Mouse (Mus musculus): ENCODE measurements at regions not wholly inside any gene's neighbourhood (a gene's known extent, or its start where the extent isn't known, plus 50 kb on each side); places are given as distances from the start of the nearest gene placed in this dataset.

DNA sequence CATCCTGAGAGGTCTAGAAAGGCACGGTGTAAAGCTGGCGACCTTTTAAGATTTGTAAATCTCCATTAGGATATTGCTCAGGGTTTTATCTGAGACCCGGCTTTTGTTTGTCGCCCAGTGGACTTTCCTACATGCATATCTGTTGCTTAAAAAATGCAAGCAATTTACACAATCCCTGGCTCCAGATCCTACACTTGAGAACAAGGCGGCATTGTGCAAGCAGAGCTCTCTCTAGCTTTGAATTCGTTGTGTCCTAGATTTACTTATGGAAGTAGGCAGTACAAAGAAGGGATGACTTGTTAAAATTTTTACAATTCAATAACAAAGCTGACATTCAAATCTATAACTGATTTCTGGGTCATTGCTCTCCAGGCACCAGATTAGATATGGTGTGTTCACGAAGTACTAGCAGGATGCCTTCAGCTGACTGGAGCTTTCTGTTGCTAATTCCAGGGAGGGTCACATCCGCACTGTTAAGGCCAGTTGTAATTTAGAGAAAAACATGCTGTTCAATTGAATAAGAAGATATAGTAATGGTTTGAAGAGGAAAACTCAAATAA is 62.2 kb upstream of the Teddm2 start:
- CTCF ChIA-PET, result no interaction called here

DNA sequence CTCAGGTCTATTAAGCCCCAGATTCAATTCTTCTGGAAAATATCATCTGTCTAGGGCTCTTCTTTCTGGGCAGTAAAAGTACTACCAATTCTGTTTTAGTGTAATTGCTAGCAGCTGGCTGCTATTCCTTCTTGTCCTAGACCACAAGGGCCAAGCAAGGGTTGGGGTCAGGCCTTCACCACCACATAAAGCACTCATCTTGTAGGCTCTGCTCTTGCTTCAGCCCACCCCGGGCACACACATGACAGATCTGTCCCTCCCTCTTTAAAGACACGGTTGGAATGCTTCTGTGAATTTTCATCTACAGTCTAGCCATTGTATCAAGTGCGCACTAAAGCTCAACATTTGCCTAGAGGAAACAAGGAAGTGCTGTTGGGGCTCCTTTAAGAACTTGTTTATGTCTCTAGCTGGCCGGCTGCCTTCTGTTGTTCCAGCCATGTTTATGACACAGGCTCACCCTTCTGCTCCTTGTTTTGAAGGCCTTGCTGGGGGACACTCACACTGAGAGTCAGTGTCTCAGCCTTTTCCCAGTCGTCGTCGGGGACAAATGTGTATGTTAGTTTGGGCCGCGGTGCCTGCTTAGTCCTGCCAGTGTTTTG is 63.8 kb upstream of the Teddm2 start:
- CTCF ChIA-PET, result no interaction called here

DNA sequence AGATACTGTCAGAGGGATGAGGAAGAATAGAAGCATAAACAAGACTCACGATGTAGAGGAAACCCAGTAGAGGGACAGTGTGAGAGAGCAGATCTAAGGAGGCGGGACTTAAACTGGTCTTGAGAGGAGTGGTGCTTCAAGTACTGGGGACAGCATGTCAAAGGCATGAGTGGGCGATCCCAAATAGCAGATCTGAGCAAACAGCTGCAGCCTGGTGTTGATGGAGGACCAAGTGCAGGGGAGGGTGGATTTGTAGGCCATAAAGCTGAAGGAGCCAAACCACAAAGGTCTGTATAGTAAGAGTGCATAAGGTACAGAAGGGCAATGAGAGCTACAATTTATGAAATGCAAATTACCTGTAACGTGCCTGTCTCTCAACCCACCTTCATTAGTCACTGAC is 69.4 kb upstream of the Teddm2 start:
- CTCF ChIA-PET, result no interaction called here

DNA sequence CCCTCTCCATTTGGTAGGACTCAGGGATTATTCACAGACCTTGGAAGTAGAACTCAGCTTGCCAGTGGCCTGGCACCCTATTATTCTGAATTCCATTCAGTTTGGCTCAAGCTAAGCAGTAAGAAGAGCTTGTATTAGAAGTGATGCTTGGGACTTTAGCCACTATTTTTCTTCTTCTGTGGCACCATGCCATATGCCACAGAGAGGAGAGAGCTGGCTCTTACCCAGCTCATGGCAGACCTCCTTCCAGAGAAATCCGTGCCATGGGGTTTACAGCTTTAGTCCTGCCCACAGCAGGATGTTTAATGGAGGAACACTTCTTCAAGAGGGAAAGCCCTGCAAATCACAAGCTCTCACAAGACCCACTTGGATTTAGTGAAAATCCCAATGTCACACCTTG is 74.3 kb upstream of the Teddm2 start:
- CTCF ChIA-PET, result no interaction called here

DNA sequence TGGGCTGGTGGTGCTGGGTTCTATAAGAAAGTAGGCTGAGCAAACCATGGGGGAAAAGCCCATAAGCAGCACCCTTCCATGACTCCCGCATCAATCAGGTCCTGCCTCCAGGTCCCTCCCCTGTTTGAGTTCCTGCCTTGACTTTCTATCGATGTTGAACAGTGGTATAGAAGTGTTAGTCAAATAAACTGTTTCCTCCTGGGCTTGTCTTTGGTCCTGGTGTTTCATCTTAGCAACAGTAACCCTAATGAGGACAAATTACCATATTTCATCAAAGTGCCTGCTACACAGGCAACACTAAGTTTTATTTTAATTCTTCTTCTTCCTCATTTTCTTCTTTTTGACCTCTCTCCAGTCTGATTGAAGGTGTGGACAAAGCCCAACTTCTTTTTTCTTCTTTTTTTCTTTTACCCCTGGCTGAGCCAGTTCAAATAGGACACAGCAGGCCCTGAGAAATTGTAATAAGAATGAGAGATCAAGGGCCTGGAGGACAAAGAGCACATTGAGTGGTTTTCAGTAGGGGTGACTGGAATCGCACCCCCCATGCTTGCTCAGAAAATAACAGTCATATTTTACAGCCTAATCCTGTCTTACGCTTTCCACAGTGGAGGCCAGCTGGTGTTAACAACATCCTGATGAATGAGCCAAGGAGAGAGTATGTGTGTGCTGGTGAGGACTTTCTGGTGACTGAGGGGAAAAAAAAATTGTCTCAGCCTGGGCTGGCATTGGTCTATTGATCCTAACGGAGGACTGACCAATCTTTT is 78.1 kb upstream of the Teddm2 start:
- CTCF ChIA-PET, result no interaction called here

DNA sequence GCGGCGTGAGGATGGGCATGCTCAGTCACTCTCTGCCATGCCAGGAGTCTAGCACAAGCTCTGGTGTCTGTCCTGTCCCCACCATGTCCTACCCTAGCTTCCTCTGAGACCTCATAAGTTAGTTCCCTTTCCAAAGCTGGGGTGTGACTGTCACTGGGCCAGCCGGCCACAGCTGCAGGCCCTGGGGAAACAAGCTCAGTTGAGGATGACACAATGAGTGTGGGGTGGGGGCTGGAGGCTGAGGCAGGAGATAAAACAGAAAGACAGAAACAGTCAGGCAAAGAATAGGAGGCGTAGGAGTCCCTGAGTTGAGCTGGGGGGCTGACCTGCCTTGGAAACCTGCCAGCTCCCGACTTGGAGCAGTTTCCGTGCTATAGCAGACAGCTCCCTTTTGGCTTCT is 80.9 kb upstream of the Teddm2 start:
- CTCF ChIA-PET, result interaction anchor here (0.6 kb wide), 1 partner anchor 35 kb away, joined by 15 read pairs; no protein-coding TSS in a partner anchor

DNA sequence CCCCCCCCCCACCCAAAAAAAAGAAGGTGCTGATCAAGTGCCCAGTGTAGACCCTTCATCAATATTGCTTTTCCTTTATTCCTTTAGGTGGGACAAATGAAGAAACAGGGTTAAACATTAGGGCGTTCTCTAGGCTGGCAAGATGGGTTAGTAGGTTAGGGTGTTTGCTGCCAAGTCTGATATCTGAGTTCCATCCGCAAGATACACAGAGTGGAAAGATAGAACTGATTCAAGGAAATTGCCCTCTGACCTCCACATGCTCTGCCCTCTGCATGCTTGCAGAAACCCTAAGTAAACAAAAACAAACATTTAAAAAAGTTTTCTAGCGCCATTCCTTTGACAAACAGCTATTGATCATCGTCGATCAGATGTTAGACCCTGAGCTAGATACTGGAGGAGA is 85.6 kb upstream of the Teddm2 start:
- CTCF ChIA-PET, result no interaction called here

DNA sequence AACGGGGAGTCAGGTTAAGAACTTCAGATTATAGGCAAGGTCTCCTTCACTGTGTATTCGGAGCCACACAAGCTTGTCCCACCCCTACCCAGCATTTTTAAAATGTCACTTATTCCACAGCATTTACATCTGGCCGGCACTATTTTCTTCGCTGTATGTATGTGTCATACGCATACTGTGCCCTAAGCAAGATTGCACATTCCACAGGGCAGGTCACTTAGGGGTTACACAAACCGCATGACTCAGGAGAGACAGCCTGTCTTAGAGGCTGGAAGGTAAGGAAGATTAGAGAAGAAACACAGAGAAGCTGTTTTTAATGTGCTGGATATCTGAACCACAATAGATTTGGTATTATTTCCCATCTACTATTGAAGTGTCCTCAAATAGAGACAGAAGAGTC is 86.6 kb upstream of the Teddm2 start:
- CTCF ChIA-PET, result no interaction called here

DNA sequence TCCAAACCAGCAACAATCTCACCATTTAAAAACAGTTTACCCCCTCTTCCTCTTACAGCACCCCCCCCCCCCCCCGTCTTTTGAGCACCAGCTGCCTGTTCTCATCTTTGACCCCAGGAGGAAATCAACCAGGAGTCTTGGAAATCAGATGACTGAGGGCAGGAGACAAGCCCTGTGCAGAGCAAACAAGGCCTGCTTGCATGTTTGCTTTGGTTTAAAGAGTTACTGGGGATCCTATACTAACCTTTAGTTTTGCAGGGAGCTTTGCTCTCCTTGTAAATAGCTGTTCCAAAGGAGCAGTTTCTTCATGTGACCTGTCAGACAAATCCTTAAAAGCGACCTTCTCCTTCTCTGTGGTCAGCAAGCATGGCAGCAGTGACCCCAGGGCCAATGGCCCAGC is 88.3 kb upstream of the Teddm2 start:
- CTCF ChIA-PET, result no interaction called here

DNA sequence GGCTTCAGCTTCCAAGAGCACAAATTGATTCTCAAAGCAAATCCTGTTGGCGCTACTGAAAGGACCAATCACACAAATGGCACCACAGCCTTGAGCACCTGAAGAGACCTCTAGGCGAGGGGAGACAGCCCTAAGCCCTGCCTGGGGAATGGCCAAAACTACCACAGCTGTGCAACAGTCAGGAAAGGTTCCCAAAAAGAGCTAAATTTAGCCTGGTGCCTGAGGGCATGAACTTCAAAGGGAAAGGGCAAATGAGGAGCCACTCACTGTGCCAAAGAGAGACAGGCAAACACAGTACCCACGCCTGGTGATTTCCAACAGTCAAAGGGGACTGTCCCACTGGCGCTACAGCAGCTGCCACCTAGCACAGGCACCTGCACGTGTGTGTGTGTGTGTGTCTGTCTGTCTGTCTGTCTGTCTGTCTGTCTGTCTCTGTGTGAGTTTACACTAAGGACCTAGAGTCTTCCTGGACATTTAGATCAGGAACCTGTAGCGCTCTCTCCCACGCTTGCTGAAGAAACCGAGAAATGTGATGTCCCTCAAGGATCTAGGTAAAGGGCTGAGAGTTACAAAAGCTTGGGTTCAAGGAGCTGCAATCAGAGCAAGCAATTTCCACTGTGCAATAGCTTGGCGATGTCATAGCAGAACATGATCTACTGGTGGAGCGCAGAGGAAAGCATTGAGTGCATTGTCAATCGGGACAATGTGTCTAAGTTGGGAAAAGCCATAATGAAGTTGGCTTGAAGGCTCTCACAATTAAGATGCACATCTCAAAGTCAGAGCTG is 90.8 kb upstream of the Teddm2 start:
- CTCF ChIA-PET, result no interaction called here

DNA sequence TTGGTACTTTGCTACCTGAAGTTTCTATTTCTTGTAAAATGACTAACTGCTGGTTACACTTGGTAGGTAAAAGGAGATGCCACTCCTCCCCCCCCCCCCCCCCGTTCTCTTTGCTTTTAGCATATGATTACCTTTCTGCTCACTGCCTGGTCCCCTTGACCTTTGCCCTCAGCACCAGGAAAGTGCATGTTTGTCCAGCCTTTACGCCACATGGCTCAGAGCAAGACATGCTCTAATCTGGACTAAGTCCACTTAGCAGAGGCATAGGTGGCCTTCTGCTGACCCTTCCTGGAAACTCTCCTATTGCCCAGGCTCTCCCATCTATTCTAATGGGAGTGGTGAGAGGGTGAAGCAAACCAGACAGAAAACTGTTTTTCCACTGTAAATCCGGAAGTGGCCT is 92.4 kb upstream of the Teddm2 start:
- CTCF ChIA-PET, result no interaction called here

DNA sequence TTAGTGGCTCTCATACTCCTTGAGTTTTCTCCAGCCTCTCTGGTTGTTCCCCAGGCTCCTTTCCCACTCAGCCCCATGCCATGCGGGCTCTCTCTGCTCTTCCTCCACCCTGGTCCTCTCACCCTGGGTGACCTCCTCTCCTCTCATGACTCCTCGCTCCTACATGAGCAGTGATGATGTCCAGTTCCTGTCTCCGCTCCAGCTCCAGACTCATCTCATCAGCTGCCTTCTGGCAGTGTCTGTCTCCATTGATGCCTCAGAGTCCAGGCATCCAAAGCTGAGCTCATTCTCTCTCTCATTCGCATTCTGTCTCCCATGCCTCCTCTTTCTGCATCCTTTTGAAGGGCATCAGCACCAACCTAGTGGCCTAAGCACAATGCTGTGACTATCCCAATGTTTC is 94.8 kb upstream of the Teddm2 start:
- CTCF ChIA-PET, result no interaction called here

DNA sequence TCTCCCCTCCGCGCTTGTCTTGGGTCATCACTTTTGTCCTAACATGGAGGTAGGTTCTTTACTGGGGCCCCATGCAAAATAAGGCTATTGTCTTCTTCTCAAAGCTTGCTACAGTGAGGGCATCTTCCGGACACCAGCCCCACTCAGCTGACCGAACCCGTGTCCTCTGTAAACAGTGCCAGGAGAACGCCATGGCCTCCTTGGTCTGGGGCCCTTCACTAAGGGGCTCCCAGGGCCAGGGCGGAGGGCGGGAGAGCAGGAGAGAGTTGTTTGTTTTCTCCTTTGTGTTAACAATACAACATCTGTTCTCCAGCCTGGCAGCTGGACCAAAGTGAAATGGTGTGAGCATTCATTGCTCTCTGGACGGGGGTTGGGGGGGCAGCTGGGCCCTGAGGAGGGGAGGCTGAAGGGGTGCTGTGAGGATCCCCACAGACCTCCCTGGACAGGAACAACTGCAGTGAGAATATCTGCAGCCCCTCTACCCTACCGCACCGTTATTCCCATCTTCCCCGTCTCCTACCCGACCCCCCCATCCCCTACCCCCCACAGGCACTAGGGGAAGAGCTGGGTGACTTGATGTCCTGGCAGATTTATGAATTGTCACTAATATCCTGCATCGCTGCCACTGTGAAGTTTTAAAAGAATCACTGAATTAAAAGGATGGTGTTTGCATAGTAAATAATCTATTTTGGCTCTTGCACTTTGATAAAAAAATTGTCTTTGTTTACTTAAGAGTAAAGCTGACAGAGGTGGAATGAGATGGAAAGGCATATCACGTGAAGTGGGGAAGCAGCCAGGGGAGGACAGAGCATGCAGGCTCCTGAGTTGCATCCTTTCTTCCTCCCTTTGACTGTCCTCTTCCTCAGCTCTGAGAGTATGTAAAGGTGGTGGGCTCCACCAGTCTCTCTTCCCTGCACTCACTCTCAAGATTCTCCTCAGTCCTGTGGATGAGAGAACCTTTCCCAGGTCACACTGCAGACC is 97.5 kb upstream of the Teddm2 start:
- CTCF ChIA-PET, result interaction anchor here (0.6 kb wide), 1 partner anchor 35 kb away, joined by 3 read pairs; no protein-coding TSS in a partner anchor

DNA sequence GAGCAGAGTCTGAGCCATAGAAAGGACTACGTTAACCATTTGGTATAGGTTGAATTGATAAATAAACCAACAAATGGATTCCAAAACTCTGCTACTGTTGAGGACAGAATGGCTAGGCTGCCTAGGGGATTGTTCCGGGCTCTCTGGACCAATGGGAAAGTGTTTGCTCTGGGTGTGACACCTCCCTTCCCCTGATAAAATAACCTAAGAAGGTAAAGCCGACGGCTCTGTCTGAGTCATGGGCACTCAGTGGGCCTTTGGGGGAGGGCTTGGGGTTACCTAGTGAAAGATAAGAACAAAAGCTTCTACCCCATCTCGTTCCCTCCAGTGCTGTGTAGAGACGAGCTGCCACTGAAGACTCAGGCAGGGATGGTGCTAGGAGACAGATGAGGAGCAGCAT is 99.7 kb upstream of the Teddm2 start:
- CTCF ChIA-PET, result no interaction called here

DNA sequence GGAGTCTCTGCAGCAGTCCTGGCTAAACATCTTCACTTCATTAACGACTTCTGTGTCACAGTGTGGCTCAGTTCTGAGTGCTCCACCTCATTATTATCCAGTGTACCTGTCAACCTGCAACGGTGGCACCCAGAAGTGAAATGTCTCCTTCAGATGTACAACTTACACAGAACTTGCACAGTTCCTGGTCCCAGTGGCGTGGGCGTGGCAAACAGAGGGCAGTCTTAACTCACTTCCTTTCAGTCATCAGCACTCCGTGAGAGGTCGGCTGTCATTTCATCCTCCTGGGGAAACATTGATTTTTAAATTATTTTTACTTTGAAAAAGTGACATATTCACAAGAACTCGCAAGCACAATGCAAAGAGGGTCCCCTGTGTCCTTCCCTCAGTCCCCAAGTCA is 103.6 kb upstream of the Teddm2 start:
- CTCF ChIA-PET, result no interaction called here

DNA sequence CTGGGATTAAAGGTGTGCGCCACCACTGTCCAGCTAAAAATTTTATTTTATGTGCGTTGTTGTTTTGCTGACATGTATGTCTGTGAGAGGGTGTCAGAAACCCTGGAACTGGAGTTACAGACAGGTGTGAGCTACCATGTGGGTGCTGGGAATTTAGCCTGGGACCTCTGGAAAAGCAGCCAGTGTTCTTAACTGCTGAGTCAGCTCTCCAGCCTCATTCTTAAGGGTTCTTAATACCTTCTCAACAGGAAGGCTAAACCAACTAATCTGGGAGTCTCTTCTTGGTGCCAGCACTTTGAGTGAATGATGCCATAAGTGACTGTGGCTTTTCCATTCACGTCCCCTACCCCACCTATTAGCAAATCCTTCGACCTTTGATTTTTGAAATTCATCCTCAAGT is 104.6 kb upstream of the Teddm2 start:
- CTCF ChIA-PET, result no interaction called here

DNA sequence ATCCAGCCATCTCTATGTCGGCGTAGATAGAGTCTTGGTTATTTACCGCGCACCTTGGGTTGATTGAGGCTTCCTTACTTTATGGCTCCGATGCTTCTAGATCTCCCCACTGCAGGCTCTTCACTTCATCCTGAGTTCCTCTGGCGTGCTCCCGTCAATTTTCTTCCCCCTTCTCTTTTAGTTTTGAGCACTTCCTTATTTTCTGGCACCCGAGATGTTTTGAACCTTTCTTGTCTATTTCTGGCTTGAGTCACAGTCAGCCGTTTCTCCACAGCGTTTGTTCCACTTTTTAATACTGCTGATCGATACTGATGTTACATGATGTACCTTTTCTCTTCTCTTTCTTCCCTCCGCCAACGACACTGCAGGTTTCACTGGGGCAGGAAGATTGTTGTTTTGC is 106.0 kb upstream of the Teddm2 start:
- CTCF ChIA-PET, result no interaction called here

DNA sequence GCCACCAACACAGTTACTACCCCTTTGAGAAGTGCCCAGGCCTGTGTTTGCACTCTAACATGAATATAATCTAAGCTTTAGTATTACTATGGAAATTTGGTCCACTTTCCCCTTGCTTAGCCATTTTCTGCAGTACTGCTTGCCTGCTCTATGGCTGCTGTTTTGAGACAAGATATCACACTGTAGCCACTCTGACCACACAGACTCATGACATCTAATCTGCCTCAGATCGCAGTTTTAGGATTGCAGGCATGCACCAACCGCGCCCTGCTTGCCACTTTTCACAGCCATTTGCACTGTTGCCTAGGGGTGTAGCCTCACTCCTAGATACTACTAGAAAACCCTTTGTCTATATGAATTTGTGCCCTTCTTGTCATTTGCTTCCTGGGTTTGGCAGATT is 107.4 kb upstream of the Teddm2 start:
- CTCF ChIA-PET, result no interaction called here

DNA sequence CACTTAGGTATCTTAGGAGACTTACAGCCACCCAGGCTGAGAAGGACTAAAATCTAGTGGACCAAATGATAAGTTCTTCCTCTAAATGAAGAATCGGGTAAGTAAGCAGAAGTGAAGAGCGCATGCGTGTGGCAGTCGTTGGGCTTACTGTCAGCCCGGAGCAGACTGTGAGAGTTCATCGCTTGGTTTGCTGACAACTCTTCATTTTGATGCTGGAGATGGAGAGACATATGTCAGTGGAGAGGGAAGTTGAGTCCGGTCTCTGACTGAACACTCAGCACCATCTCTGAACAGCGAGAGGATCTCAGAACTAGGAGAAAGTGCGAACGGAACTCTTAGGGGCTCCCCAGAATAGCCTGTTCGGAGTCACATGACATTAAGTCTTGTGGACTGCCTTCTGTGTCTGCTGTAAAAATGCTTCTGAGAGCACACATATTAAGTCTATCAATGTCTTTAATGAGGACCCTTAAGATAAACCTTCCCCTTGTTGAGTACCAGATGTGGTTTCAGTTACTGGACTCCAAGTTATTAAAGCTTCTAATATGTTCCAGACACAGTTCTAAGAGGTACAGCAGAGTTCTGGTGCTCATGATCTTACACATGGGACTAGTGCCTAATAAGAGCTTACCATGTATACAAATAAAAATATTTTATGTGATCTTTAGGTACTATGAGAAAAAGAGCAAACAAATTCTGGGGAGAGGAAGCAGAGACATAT is 108.7 kb upstream of the Teddm2 start:
- CTCF ChIA-PET, result no interaction called here

DNA sequence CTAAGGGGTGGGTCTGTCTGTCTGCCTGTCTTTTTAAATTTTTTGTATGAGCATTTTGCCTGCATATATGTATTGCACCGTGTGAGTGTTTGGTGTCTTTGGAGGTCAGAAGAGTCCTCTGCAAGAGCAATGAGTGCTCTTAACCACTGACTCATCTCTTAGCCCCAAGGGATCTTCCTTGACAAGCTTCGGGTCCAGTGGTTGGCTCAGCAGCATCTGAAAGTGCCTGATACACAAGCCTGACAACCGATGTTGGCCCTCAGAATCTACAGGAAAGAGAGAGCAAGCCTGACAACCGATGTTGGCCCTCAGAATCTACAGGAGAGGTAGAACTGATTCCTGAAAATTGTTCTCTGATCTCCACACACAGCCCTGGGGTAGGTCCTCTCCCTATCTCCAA is 110.7 kb upstream of the Teddm2 start:
- CTCF ChIA-PET, result no interaction called here

DNA sequence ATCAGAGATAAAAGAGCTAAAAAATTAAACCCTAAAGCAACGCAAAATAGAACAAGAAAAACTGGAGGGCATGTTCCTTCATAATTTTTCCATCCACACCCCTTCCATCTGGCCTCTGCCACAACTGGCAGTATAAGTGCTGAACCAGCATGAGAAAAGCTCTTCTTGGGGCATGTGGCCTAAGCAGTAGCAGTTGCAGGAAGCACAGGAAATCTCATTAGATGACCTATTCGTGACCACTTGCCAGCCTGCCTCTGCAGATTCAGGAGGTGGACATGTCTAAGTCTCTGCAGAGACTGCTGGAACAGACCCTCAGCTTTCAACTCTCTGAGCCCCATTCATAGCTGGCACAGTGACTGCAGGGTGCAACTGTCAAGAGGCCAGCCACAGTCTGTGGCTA is 116.5 kb upstream of the Teddm2 start:
- CTCF ChIA-PET, result no interaction called here

All from spleen, embryonic (tissue).